Mouse (Mus musculus) inflammation-experienced regulatory T-cells, adult 6 months (primary cell): ENCODE measurements around the gene Clmp. TPM values are rescaled to one million over a fixed set of nuclear protein-coding genes. Genes with fewer than 3 reads are reported as not detected.
A peak's percentile ranks its signal among the peaks of the same experiment; 100 is the strongest.
"Not testable (repeated sequence)": the region's sequence is repeated elsewhere in the genome, so short reads cannot be mapped to it uniquely, and the experiment has no call there.

Experiments used
- ATAC-seq: one replicate; pipeline ENCODE4 v1.8.0; 2017
- polyA plus RNA-seq, 3 experiments: library from polyadenylated mRNA; unstranded; fragments of 100-300 nt; shearing (Covaris generic); gene quantifications; one replicate each; pipeline ENCODE4 v1.2.1; 2017

Clmp gene
- polyA plus RNA-seq, 3 experiments from 2014 or later, result not detected

GRCm38 (mm10) chr9:40802533-40802875 is 116.7 kb downstream of the Clmp start:
- ATAC-seq, result not testable (repeated sequence)

GRCm38 (mm10) chr9:40804576-40804975 is 118.8 kb downstream of the Clmp start:
- not testable (repeated sequence) for ATAC-seq

GRCm38 (mm10) chr9:40805263-40805662 is 119.5 kb downstream of the Clmp start:
- peak; percentile 5 for ATAC-seq

- peak; percentile 10 for ATAC-seq
Measured at GRCm38 (mm10) chr9:40806440-40807288, 120.9 kb downstream of the Clmp start.

GRCm38 (mm10) chr9:40807289-40807920 is 121.6 kb downstream of the Clmp start:
- no peak for ATAC-seq

- ATAC-seq, result no peak
Measured at GRCm38 (mm10) chr9:40808061-40808906, 122.5 kb downstream of the Clmp start.

- no peak for ATAC-seq
Measured at GRCm38 (mm10) chr9:40808907-40809280, 123.1 kb downstream of the Clmp start.

GRCm38 (mm10) chr9:40811860-40812259 is 126.1 kb downstream of the Clmp start:
- ATAC-seq, result no peak

- peak; percentile 91 for ATAC-seq
Measured at GRCm38 (mm10) chr9:40814060-40814459, 128.3 kb downstream of the Clmp start.

- no peak for ATAC-seq
Measured at GRCm38 (mm10) chr9:40817325-40818028, 131.7 kb downstream of the Clmp start.

- ATAC-seq, result no peak
Measured at GRCm38 (mm10) chr9:40825601-40826000, 139.8 kb downstream of the Clmp start.

GRCm38 (mm10) chr9:40827366-40827765 is 141.6 kb downstream of the Clmp start:
- no peak for ATAC-seq

GRCm38 (mm10) chr9:40834569-40834968 is 148.8 kb downstream of the Clmp start:
- no peak for ATAC-seq

Other genes starting within 250 kb of the Clmp start
- 10 to 100 TPM; 69.8 to 81.5 (median 80.6) TPM for gene Gramd1b, start 154.6 kb upstream of the Clmp start, polyA plus RNA-seq
- gene Gm21915, start 15.3 kb upstream of the Clmp start, polyA plus RNA-seq, result not detected
- 1,000 to 10,000 TPM; 2,551 to 3,273 (median 2,898) TPM for gene Hspa8, start 115.0 kb downstream of the Clmp start, polyA plus RNA-seq
- gene Bsx, start 188.2 kb downstream of the Clmp start, polyA plus RNA-seq, result not detected